Mouse (Mus musculus) liver, embryonic 12.5 days (tissue): ENCODE data around the gene Mif. TPM values are rescaled to one million over a fixed set of nuclear protein-coding genes. Genes with fewer than 3 reads are reported as not detected.
A peak's percentile ranks its signal among the peaks of the same experiment; 100 is the strongest.

Experiments used
- ATAC-seq: fragments of 200-750 bp; cut with Nextera tagmentation; 2 replicates; pipeline ENCODE4 v1.8.0; 2017; ENCODE audit warnings: moderate number of reproducible peaks, mild to moderate bottlenecking, moderate library complexity
- H3K27ac ChIP-seq: fragments of 300-500 bp; sonication (generic); 2 replicates; pipeline ENCODE4 v1.5.1; 2016; ENCODE audit warnings: mild to moderate bottlenecking
- H3K27me3 ChIP-seq: fragments of 300-500 bp; sonication (generic); replicated peaks from 2 replicates; pipeline ENCODE4 v1.6.1; 2016; ENCODE audit warnings: mild to moderate bottlenecking, moderate library complexity
- H3K36me3 ChIP-seq: fragments of 300-500 bp; sonication (generic); 2 replicates; pipeline ENCODE4 v1.6.1; 2016; ENCODE audit warnings: mild to moderate bottlenecking, moderate library complexity
- H3K4me1 ChIP-seq: fragments of 300-500 bp; sonication (generic); 2 replicates; pipeline ENCODE4 v1.6.1; 2016
- H3K4me2 ChIP-seq: fragments of 300-500 bp; sonication (generic); 2 replicates; pipeline ENCODE4 v1.6.1; 2016; ENCODE audit warnings: mild to moderate bottlenecking, moderate library complexity
- H3K4me3 ChIP-seq: fragments of 300-500 bp; sonication (generic); 2 replicates; pipeline ENCODE4 v1.5.1; 2016; ENCODE audit warnings: mild to moderate bottlenecking, moderate library complexity
- H3K9ac ChIP-seq: fragments of 300-500 bp; sonication (generic); 2 replicates; pipeline ENCODE4 v1.6.1; 2016; ENCODE audit warnings: mild to moderate bottlenecking, moderate library complexity
- H3K9me3 ChIP-seq: fragments of 300-500 bp; sonication (generic); replicated peaks from 2 replicates; pipeline ENCODE4 v1.6.1; 2016; ENCODE audit warnings: mild to moderate bottlenecking, moderate library complexity
- WGBS: fragments of 180-500 bp; shearing (Covaris S2); methylation state at CpG from one replicate; pipeline ENCODE4 v1.1.7; 2016; ENCODE audit not compliant: insufficient replicate concordance; 5-methylcytosine and 5-hydroxymethylcytosine counted together
- polyA plus RNA-seq: library from polyadenylated mRNA; unstranded; fragments of >200 nt; fragmentation: Nextera tagmentation; extraction: Ambion mirVana; gene quantifications from 2 replicates; pipeline ENCODE4 v1.2.1, GENCODE M21; 2016

The Mif gene
- polyA plus RNA-seq, 1 experiment from 2014 or later, result 1,459 TPM

DNA sequence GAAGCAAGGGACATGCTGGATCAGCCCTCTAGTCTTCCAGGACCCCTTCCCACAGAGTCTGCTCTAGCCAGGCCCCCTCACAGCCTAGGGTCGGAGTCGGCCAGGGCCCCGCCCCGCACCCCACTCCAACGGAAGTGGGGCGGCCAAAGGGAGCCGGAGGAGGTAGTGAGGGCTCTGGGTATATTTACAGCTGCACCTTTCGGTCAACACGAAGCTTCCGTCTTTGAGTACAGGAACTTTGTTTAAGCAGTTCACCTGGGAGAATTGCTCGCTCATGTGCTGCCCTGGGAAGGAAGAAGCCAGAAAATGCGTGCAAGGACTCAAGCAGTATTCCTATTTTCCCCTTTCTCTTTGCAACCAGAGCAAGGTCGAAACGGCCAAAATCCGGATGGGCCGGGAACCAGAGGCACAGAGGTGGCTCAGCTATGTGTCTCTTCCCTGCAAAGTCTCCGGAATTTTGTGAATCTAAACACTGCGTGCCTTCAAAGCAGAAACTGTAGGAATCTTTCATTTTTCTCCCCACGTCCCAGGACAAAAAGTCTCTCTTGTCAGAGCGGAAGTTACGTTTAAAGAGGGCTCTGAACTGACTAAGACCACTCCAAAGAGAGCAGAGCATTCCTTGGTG lies 26.5 kb downstream of the Mif start:
- WGBS, result 14% methylated on average over 21 of the region's 21 CpGs
- peaks cover 60% of the 10 kb centered on the region for H3K4me1 ChIP-seq
- H3K9ac ChIP-seq, result peak overlapping the region; percentile 69
- no peak for ATAC-seq
- H3K4me3 ChIP-seq, result peak overlapping the region; percentile 65
- H3K36me3 ChIP-seq, result no peaks in the 10 kb centered on the region
- no peaks in the 10 kb centered on the region for H3K9me3 ChIP-seq
- H3K27ac ChIP-seq, result peak overlapping the region; percentile 72
- H3K27me3 ChIP-seq, result peaks cover 24% of the 10 kb centered on the region
- H3K4me2 ChIP-seq, result peak overlapping the region; percentile 86

DNA sequence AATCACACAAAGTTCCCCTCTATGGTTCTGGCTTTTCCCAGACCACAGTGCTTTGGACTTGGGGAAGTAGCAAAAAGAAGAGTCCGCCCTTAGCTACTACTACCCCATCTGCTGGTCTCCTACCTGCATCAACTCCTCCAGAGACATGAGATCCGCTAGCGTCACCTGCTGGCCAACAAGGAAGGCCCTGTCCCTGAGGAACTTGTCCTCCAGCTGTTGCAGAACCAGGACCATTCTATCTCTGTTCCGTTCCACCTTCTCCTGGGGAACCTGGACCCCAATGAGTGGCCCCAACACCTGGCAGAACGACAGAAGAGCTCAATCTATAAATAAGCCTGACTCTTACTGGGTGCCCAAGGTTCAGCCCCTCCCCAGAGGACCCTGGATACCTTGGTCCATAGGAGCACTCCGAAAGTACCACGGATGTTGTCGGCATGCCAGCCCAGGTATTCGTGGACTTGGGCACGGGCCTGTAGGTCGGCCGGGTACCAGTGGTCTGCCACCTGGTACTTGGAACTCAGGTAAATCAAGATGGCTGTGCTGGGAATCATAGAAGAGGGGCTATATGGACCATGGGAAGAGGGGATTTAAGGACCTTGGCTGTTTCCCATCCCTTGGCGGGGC lies 27.7 kb downstream of the Mif start:
- no peak for ATAC-seq
- H3K9me3 ChIP-seq, result no peaks in the 10 kb centered on the region
- no peak overlapping the region for H3K9ac ChIP-seq
- H3K27me3 ChIP-seq, result peaks cover 24% of the 10 kb centered on the region
- H3K4me1 ChIP-seq, result peaks cover 48% of the 10 kb centered on the region
- H3K4me2 ChIP-seq, result peak overlapping the region; percentile 86
- no peaks in the 10 kb centered on the region for H3K36me3 ChIP-seq
- 54% methylated on average over 13 of the region's 13 CpGs for WGBS
- no peak overlapping the region; the same call in 1 of the 2 replicates for H3K27ac ChIP-seq
- no peak overlapping the region for H3K4me3 ChIP-seq

DNA sequence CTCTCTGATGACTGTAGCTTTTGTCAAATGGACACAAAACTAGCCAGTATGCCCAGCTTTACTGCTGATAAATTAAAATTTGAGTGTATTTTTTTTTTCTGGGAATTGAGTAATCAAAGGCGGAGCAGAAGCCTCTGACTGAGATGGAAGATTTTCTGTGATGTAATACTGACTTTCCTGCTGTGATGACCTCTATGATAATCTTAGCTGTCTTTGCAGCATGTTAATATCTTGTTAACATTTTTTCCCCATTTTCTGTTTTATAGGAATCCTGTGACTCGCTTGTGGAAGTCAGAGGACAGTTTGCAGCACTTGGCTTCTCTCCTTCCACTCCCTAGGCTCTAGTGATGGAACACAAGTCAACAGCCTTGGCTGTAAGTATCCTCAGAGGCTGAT lies 29.8 kb downstream of the Mif start:
- 72% methylated on average over 2 of the region's 2 CpGs for WGBS
- no peak overlapping the region for H3K4me3 ChIP-seq
- no peak overlapping the region for H3K4me2 ChIP-seq
- no peaks in the 10 kb centered on the region for H3K9me3 ChIP-seq
- H3K27me3 ChIP-seq, result peaks cover 30% of the 10 kb centered on the region
- H3K9ac ChIP-seq, result no peak overlapping the region
- no peak for ATAC-seq
- H3K27ac ChIP-seq, result no peak overlapping the region
- H3K4me1 ChIP-seq, result peaks cover 30% of the 10 kb centered on the region
- no peaks in the 10 kb centered on the region for H3K36me3 ChIP-seq

DNA sequence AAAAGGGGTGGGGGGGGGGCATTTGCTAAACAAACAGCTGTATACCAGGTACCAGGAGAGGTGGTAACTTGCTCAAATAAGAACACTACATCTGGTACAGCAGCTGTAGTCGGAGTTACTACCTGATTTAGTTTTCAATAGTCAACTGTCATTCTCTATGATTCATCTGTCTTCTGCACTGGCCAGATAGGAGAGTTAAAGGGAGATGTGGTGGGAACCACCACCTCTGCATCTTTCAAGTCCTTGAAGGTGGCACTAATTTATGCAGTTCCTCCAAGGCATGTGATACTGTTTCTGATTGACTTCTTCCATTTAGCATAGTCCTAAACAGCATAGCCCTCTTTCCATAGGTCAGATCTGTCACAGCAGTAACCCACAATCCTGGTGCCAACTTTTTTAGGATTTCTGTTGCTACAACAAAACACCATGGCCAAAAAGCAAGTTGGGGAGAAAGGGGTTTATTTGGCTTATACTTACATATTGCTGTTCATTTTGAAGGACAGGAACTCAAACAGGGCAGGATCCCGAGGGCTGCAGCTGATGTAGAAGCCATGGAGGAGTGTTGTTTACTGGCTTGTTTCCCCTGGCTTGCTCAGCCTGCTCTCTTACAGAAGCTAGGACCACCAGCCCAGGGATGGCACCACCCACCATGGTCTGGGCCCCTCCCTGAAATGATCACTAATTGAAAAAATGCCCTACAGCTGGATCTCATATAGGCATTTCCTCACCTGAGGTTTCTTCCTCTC lies 30.3 kb downstream of the Mif start:
- peaks cover 30% of the 10 kb centered on the region for H3K27me3 ChIP-seq
- 52% methylated on average over 2 of the region's 2 CpGs for WGBS
- no peak overlapping the region for H3K27ac ChIP-seq
- no peaks in the 10 kb centered on the region for H3K9me3 ChIP-seq
- ATAC-seq, result no peak
- H3K36me3 ChIP-seq, result no peaks in the 10 kb centered on the region
- H3K4me3 ChIP-seq, result no peak overlapping the region
- no peak overlapping the region for H3K9ac ChIP-seq
- H3K4me2 ChIP-seq, result no peak overlapping the region
- H3K4me1 ChIP-seq, result peaks cover 24% of the 10 kb centered on the region

GRCm38 (mm10) chr10:75828500-75828931 lies 31.5 kb downstream of the Mif start:
- ATAC-seq, result no peak
- H3K4me2 ChIP-seq, result no peak overlapping the region
- H3K27ac ChIP-seq, result no peak overlapping the region

DNA sequence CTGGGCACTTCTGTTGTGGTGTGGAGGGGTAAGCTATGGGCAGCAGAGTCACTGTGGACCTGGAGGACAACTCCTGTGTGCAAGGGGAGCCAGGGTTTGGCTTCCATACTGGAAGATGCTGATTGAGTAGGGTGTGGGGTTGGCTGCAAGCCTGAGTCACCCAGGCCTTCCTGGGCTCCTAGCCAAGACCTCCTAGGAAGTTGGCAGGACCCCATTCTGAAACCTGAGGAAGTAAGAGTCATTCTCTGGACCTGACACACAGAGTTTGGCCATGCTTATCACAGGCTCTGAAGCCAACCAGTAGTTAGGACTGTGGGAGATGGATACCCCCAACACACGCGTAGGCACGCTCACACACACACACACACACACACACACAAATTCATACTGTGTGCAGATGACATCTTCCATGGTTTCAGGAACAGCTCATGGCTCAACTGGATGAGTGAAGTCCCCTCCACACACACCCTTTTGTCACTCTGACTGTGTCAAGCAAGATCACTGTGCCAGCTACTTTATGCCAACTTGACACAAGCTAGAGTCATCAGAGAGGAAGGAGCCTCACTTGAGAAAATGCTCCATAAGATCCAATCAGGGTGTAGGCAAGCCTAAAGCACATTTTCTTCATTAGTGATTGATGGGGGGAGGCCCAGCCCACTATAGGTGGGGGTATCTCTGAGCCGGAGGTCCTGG lies 32.2 kb downstream of the Mif start:
- WGBS, result 77% methylated on average over 4 of the region's 4 CpGs
- Histone ChIP-seq H3K4me3 (no peak overlapping the region), H3K9me3 (no peaks in the 10 kb centered on the region), H3K4me2 (no peak overlapping the region), H3K27ac (no peak overlapping the region), H3K9ac (no peak overlapping the region), H3K4me1 (peaks cover 6% of the 10 kb centered on the region; the same call in 1 of the 2 replicates), H3K36me3 (no peaks in the 10 kb centered on the region), H3K27me3 (peaks cover 11% of the 10 kb centered on the region)
- no peak for ATAC-seq

More at GRCm38 (mm10) chr10:75828500-75828931, 31.5 kb downstream of the Mif start:
- no peak overlapping the region for H3K4me3 ChIP-seq
- no peaks in the 10 kb centered on the region for H3K36me3 ChIP-seq
- H3K4me1 ChIP-seq, result peaks cover 13% of the 10 kb centered on the region
- H3K9ac ChIP-seq, result no peak overlapping the region
- H3K9me3 ChIP-seq, result no peaks in the 10 kb centered on the region
- H3K27me3 ChIP-seq, result peaks cover 18% of the 10 kb centered on the region

- Histone ChIP-seq H3K9me3 (no peaks in the 10 kb centered on the region), H3K9ac (no peak overlapping the region), H3K27me3 (peaks cover 15% of the 10 kb centered on the region), H3K4me3 (no peak overlapping the region), H3K4me1 (no peaks in the 10 kb centered on the region), H3K27ac (no peak overlapping the region), H3K4me2 (no peak overlapping the region), H3K36me3 (no peaks in the 10 kb centered on the region)
- 55% methylated on average over 4 of the region's 4 CpGs for WGBS
- ATAC-seq, result no peak
Observed at GRCm38 (mm10) chr10:75824530-75824929, 35.5 kb downstream of the Mif start.

DNA sequence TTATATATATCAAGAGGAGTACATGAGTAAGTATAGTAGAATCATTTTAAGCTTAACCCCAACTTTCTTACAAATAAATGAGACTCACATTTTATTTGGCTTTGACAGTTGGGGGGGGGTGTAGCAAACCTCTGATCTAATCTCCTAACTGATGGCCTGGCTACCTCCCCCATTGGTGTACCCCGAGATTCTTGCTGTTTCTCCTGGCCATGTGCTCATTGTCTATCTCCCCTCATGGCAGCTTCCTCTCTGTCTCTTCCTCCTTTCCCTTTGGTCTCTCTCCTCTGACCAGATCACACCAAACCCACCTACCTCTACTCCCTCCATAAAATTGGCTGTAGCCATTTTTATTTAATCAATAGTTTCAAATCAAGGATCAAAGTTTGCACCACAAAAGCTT lies 36.3 kb downstream of the Mif start:
- Histone ChIP-seq H3K27me3 (peaks cover 18% of the 10 kb centered on the region), H3K36me3 (no peaks in the 10 kb centered on the region), H3K27ac (no peak overlapping the region), H3K9ac (no peak overlapping the region), H3K4me2 (no peak overlapping the region), H3K4me3 (no peak overlapping the region), H3K4me1 (no peaks in the 10 kb centered on the region), H3K9me3 (no peaks in the 10 kb centered on the region)
- 55% methylated on average over 1 of the region's 1 CpGs for WGBS
- ATAC-seq, result no peak

DNA sequence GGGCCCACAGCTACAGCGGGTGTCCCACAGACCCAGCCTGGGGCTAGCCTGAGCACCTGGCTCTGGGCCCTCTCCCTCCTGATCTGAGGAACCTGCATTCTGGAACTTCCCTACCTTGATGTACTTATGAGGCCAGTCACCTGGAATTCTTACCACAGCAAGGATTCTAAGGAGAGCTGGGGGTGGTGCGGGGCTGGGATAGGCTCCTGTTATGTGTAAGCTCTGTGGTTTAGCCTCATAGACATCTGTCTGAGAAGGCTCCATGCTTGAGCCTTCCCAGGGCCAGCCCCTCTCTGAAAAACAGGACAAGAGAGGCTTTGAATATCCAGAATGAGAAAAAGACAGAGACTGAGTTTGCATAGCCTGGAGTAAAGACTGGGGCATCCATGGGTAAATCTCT lies 37.6 kb downstream of the Mif start, which contains the start of gene Gstt4:
Gene Gstt4 (minus strand): TSS at position 101 of the 400 bp plus-strand sequence.
- no peak within 1 kb of the TSS for H3K4me2 ChIP-seq
- H3K9ac ChIP-seq, result no peak within 1 kb of the TSS
- no peaks in the 10 kb centered on the region for H3K36me3 ChIP-seq
- H3K9me3 ChIP-seq, result no peaks in the 10 kb centered on the region
- H3K27me3 ChIP-seq, result peaks cover 25% of the 10 kb centered on the region
- H3K4me3 ChIP-seq, result no peak within 1 kb of the TSS
- ATAC-seq, result no peak
- H3K27ac ChIP-seq, result no peak within 1 kb of the TSS
- WGBS, result 86% methylated on average over 2 of the region's 2 CpGs
- no peaks in the 10 kb centered on the region for H3K4me1 ChIP-seq

- WGBS, result 72% methylated on average over 5 of the region's 5 CpGs
- Histone ChIP-seq H3K4me3 (no peak overlapping the region), H3K4me2 (no peak overlapping the region), H3K9ac (no peak overlapping the region), H3K4me1 (no peaks in the 10 kb centered on the region), H3K27me3 (peaks cover 19% of the 10 kb centered on the region; the same call in 1 of the 2 replicates), H3K9me3 (no peaks in the 10 kb centered on the region), H3K27ac (no peak overlapping the region), H3K36me3 (no peaks in the 10 kb centered on the region)
- no peak for ATAC-seq
Observed at GRCm38 (mm10) chr10:75819882-75820281, 40.2 kb downstream of the Mif start.

DNA sequence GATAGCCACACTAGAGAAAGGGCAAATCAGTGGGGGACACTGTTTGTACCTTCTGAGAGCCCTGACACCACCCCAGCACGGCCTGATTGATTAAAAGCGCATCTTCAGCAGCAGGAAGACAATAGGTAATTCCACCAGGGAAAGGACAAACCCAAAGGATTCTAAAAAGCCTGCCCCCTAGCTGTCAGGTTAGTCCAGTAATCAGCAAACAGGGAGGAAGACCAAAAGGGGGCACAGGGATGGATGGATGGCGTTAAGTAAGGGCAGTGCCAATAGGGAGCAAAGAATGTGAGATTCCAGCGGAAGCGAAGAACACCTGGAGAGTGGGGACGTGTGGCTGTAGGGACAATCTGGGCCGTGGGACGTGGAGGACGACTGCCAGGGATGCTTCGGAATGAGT lies 41.4 kb downstream of the Mif start:
- Histone ChIP-seq H3K9ac (no peak overlapping the region), H3K27me3 (peaks cover 19% of the 10 kb centered on the region; the same call in 1 of the 2 replicates), H3K36me3 (no peaks in the 10 kb centered on the region), H3K4me3 (no peak overlapping the region), H3K4me1 (no peaks in the 10 kb centered on the region), H3K9me3 (no peaks in the 10 kb centered on the region), H3K27ac (no peak overlapping the region), H3K4me2 (no peak overlapping the region)
- ATAC-seq, result no peak
- WGBS, result 46% methylated on average over 10 of the region's 10 CpGs
